29 mouse cellular contexts compared by ENCODE assay signal in the genomic region with DNA sequence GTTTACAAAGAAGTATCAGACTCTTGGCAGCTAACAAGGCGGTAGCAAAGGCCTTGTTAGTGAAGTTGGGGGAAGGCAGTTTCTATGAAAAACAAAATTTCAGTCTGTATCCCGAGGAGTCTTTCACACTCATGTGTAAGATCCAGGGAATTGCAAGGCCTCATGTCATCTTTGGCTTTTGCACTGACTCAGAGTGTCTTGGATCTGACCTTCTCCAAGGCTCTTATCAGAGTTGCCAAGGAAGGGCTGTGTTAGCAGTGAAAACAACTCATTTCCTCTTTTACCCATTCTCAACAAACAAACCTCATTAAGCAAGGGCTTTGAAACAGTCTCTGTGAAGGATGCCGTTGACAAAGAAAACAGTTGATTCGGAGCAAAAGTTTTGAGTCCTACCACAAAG. TPM values are rescaled to one million over a fixed set of nuclear protein-coding genes. Genes with fewer than 3 reads are reported as not detected.
DNase-seq lines count a peak whose midpoint lies in the region; TF ChIP-seq lines count a peak whose summit lies in the region.
"Had no signal": no experiment of that assay in that cellular context is flagged by ENCODE, and none has a peak within 500 bp of the region (broad histone marks: within the 10 kb centered on the region; RNA-seq: fewer than 3 reads in every experiment).

No protein-coding gene starts in this region.

- WGBS in liver, adult 2 months = 55% methylated on average over 4 of the region's 4 CpGs

- DNase-seq in heart, adult 11 months = peak; percentile 89
- no peak for DNase-seq in heart, postnatal 14 days
- peak; percentile 48 for DNase-seq in liver, adult 2 months (ENCODE audit: extremely low read depth, low read depth, low spot score)
- no peak for DNase-seq in liver
- DNase-seq in MEL-GATA-1-ER (ENCODE audit: extremely low read depth, low read depth) = peak; percentile 10
- peak; percentile 44 for DNase-seq in lung, postnatal 36 days
- no peak for DNase-seq in adrenal gland, postnatal 10 days
- DNase-seq: adrenal gland, adult 2 months; cerebellum, adult 9-10 months; embryo, embryonic 11 days; gastrocnemius, postnatal 25 days; kidney, adult 11 months; kidney, postnatal 36 days; liver, postnatal 0 days; right cerebral cortex, adult 18-20 months; thymus, adult 2 months; thymus, postnatal 36 days had no signal

- no peaks in the 10 kb centered on the region for H3K36me3 ChIP-seq in liver, adult 2 months (ENCODE audit: control insufficient read depth, insufficient read depth, low read length)
- H3K36me3 ChIP-seq: embryonic facial prominence, embryonic 12.5 days; G1E; hindbrain, embryonic 10.5 days; hindbrain, embryonic 15.5 days; limb, embryonic 12.5 days; liver, embryonic 12.5 days; midbrain, embryonic 12.5 days; neural tube, embryonic 12.5 days had no signal

- no peak overlapping the region for H3K4me3 ChIP-seq in liver, adult 2 months (ENCODE audit: insufficient read depth, low read depth, low read length)
- H3K4me3 ChIP-seq: embryonic facial prominence, embryonic 12.5 days; hindbrain, embryonic 10.5 days; hindbrain, embryonic 15.5 days; layer of hippocampus, adult 2 months; left cerebral cortex, adult 2 months; limb, embryonic 12.5 days; liver, embryonic 12.5 days; megakaryocyte, embryonic 14.5 days; midbrain, embryonic 12.5 days; myocyte; neural tube, embryonic 12.5 days had no signal

- no peak for TF ChIP-seq CTCF in liver, adult 2 months (IDR thresholded peaks at IDR 0.05; ENCODE audit: low read depth, low read length)

- no peaks in the 10 kb centered on the region for H3K27me3 ChIP-seq in liver, adult 2 months (ENCODE audit: control insufficient read depth, insufficient read depth, low read length)
- H3K27me3 ChIP-seq: embryonic facial prominence, embryonic 12.5 days; hindbrain, embryonic 15.5 days; limb, embryonic 12.5 days; liver, embryonic 12.5 days; megakaryocyte, embryonic 14.5 days; midbrain, embryonic 12.5 days; neural tube, embryonic 12.5 days had no signal

- H3K9ac ChIP-seq in liver, adult 2 months (ENCODE audit: low read depth, low read length) = no peak overlapping the region
- H3K9ac ChIP-seq: embryonic facial prominence, embryonic 12.5 days; hindbrain, embryonic 15.5 days; limb, embryonic 12.5 days; liver, embryonic 12.5 days; liver, postnatal 0 days; midbrain, embryonic 12.5 days; neural tube, embryonic 12.5 days had no signal

- no peak for TF ChIP-seq POLR2A in liver, adult 2 months (IDR thresholded peaks at IDR 0.05; ENCODE audit: extremely low read depth, insufficient read depth, low read length)

- H3K27ac ChIP-seq in liver, adult 2 months (replicated peaks; ENCODE audit: insufficient read depth, low read depth, low read length) = peak overlapping the region; percentile 16; the same call in 1 of the 2 replicates
- H3K27ac ChIP-seq: embryonic facial prominence, embryonic 12.5 days; hindbrain, embryonic 10.5 days; hindbrain, embryonic 15.5 days; layer of hippocampus, adult 2 months; left cerebral cortex, adult 2 months; limb, embryonic 12.5 days; liver, embryonic 12.5 days; midbrain, embryonic 12.5 days; neural tube, embryonic 12.5 days had no signal

- intact Hi-C loops in heart, postnatal 14 days (cut with DNase I) = no loop called here

- no peaks in the 10 kb centered on the region for H3K79me2 ChIP-seq in liver, adult 2 months (ENCODE audit: control insufficient read depth, insufficient read depth, low read length)

- no peaks in the 10 kb centered on the region for H3K4me1 ChIP-seq in liver, adult 2 months (ENCODE audit: control insufficient read depth, insufficient read depth, low read length)
- H3K4me1 ChIP-seq: hindbrain, embryonic 10.5 days; hindbrain, embryonic 15.5 days; limb, embryonic 12.5 days; liver, embryonic 12.5 days; megakaryocyte, embryonic 14.5 days; midbrain, embryonic 12.5 days; neural tube, embryonic 12.5 days had no signal

RNA-seq across cellular contexts. Expression of a gene that starts 17.6 kb away (rescaled TPM):
- 1 to 10 TPM; 6.6 to 9.0 TPM for total RNA-seq in heart, postnatal 14 days (2021)
- 2.0 and 2.1 TPM in 2 replicates for total RNA-seq in liver, adult 2 months (2014; rRNA removed)
- polyA plus RNA-seq in liver, adult 2 months (2012; rRNA removed) = 1.3 TPM in 2 replicates
- 10 to 100 TPM; 11.1 to 12.3 TPM for total RNA-seq in adrenal gland, postnatal 10 days (2021)
- polyA plus RNA-seq: G1E had no signal

Comparison
In these comparisons a context has a peak if more than half of its experiments do, and no peak if none do; other contexts are left out.
1. DNase-seq: peak in heart, adult 11 months (single experiment), liver, adult 2 months (single experiment), MEL-GATA-1-ER (single experiment) and lung, postnatal 36 days (single experiment); none in heart, postnatal 14 days (0 of 2), liver (single experiment) and adrenal gland, postnatal 10 days (single experiment).